Mouse (Mus musculus): ENCODE measurements around the gene Avpi1.
A peak's percentile ranks its signal among the peaks of the same experiment; 100 is the strongest.

Avpi1 gene

DNA sequence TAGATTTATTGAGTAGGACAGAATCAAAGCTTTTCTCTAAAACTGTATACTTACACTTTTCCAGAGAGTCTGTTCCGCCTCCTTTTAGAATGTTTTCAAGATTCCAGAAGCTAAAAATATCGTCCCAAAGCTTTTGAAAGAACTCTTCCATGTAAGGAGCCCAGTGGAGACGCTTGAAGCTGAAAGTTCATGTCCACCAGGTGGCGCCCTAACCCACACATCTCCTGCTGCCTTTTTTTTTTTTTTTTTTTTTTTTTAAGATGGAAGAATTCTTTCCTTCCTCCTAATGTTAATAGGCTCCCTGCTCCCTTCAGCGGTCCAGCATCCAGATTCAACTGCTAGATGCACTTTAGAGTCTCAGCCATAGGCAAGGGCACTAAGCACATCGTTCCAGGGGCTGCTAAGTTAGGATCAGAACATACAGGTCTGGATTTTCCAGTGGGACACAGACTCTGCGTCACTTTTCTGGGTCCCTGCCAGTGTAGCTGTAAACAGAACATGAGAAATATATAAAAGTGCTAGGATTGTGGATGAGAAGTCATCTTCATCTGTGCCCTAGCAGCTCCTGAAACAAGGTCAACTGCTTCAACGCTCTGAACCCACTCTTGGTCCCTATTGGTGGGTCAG, 15.8 kb upstream of the Avpi1 start:
- peak; percentile 91 for DNase-seq (ENCODE audit: low read depth)

DNA sequence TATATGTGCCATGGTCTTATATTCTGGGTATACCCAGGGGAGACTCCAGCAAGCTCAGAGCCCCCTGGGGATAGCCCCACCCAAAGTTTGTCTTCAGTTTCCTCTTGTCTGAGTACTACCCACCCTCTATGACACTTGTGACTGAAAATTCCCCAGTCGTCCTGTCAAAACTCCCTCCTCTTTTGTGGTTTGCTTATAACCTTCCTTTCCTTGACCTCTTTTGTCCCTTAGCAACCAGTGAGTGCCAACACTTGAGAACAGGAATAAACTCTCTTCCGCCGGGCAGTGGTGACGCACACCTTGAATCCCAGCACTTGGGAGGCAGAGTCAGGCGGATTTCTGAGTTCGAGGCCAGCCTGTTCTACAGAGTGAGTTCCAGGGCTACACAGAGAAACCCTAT, 15.2 kb upstream of the Avpi1 start:
- no peak for DNase-seq (ENCODE audit: low read depth)

DNA sequence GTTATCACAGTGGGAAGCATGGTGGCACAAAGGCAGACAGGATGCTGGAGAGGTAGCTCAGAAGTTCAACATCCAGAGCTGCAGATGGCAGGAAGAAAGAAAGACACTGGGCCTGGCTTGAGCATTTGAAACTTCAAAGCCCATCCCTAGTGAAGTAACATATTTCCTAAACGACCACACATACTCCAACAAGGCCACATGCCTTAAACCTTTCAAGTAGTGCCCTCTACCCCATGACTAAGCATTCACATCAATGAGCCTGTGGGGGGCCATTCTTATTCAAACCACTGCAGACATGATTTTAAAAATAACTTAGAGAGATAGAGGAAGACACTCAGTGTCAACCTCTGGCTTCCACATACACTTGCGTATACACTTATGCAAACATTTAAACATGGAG, 13.9 kb upstream of the Avpi1 start:
- DNase-seq (ENCODE audit: low read depth): no peak

DNA sequence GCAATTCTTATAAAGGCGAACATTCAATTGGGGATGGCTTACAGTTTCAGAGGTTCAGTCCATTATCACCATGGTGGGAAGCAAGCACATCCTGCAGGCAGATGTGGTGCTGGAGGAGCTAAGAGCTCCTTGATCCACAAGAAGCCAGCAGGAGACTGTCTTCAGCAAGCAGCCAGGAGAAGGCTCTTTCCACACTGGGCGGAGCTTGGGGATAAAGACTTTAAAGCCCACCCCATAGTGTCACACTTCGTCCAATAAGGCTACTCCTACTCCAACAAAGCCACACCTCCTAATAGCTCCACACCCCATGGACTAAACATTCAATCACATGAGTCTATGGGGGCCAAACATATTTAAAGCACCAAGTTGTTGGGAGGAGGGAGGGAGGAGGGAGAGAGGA, 13.1 kb upstream of the Avpi1 start:
- no peak for DNase-seq (ENCODE audit: low read depth)

DNA sequence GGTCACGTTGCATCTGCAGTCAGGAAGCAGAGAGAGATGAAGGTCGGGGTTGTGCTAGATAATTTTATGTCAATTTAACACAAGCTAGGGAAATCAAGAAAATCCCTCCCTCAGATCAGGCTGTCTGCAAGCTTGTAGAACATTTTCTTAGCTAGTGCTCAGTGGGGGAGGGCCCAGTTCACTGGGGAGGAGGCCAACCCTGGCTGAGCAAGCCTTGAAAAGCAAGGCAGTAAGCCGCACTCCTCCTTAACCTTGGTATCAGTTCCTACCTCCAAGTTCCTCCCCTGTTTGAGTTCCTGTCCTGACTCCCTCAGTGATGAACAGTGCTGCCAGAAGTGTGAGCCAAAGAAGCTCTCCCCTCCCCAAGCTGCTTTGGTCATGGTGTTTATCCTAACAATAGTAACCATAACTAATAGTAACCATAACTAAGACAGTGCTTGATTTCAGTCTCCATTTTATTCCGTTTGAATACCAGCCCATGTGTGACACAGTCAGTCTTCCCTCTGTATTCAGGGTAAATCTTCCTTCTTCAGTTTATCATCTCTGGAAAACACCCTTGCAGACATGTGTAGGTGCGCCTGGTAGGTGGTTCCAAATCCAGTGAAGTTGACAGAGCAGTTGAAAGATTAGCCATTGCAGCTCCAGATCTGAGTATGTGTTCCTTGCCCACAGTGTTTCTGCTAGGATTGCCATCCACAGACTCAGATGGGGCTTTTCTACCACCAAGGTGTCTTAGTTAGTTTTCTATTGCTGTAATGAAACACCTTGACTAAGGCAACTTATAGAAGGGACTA, 11.1 kb upstream of the Avpi1 start:
- no peak for DNase-seq (ENCODE audit: low read depth)

DNA sequence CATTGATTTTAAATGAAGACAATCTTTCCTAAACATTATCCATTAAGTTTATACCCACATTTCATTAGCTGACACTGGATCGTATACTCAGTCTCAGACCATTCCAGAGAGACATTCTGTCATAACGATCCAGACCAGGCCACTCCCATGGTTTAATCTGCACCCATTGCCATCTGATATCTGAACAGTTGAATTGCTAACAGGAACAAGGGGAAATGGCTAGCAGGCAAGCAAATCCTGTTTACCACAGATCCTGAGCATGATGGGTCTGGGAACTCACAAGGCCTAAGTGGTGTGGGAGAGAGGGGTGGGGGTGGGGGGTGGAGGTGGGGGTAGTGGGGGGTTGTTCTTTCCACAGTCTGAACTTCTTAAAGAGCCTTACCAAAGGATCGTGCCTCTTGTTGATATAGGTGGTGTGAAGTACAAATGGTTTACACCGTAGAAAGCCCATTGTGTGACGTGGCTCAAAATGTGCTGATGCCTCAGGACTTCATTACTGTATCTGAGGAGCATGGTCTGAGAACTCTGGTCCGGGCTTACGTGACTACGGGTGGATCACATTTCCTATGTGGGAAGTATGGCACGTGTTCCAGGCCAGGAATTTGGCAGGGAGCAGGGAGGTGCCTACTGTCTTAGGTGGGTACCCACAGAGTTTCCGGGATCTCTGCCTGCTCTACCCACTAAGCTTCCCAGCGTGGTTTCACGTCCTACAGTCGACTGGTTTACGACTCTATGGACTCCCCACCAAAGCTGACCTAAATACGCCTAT, 9.8 kb upstream of the Avpi1 start:
- no peak for DNase-seq (ENCODE audit: low read depth)

DNA sequence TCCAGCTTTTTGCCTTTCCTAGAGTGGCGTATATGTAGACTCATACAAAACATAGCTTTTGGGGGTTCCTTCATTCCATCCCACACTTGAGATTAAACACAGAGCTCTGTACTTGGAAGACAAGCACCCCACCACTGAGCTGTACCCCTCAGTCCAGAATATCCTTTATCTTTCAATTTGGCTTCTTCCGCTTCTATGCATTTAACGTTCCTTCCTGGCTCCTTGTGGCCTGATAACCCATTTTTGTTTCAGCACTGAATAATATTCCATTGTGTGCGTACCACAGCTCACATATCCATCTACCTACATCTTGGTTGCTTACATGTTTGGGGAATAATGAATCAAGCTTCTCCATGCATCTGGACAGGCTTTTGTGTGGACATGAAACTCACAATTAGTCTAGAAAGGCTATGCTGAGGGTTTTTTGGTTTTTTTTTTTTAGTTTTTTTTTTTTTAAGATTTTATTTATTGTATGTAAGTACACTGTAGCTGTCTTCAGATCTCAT, 8.4 kb upstream of the Avpi1 start:
- no peak for DNase-seq (ENCODE audit: low read depth)

DNA sequence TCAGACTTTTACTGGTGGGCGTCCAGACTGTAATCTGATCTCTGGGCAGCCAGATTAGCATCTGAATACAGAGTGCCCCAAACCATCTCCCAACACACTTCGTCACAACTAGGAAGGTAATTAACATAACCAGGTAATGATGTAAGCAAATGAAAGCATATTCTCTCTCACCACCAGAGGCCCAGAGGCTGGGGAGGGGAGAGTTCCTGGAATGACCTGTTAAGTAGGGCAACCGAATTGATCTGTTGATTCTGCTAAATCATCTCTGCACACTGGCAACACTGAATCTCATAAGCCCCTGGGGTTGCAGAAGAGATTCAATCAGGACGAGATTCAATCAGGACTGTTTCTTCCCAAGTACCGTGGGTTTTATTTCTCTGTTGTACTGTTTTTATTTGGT, 7.3 kb upstream of the Avpi1 start:
- no peak for DNase-seq (ENCODE audit: low read depth)

DNA sequence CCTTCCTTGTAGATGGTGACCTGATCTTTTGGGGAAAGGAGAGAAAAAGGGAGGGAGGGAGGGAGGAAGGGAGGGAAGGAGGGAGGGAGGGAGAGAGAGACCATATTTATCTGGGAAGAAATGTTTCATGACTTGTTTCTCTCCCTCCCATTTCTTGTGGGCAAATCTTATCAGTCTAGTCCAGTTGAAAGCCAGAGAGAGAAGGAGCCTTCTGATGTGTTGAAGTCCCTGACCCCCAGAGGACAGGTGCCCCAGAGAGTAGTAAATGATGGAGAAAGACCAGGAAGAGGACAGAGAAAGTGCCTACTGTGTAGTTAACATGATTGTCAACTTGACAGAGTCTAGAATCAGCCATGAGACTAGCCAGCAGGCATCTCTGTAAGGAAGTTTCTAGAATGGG, 6.2 kb upstream of the Avpi1 start:
- no peak for DNase-seq (ENCODE audit: low read depth)

DNA sequence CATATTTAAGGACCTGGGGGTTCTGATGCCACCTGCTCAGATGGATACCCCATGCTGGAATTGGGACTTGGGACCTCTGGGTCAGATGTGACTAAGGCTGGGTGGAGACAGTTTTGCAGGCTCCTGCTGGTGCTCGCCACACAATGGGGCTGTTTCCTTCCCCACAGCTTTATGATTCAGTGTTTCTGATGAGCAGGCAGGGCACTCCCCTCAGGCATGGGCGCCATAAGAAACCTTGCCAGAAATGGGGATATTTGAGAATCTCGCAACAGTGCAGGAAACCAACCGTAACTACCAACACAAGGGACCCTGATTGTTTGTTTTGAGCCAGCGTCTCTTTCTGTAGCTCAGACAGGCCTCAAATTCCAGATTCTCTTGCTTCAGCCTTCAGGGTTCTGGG, 2.2 kb upstream of the Avpi1 start:
- no peak for DNase-seq (ENCODE audit: low read depth)

DNA sequence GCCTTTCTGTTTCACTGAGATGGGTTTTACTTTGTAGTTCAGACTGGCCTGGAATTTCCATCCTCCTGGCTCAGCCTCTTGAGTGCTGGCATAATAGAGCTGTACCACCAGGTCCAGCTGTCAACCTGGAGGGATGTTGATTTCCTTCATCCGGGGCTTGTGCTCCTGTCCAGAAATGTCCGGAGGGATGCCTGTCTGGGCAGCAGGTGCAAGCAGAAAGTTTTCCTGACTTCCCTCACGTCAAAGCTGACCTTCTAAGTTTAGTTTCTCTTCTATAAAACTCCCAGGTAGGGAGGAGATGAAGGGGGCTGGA, 1.4 kb upstream of the Avpi1 start:
- no peak for DNase-seq (ENCODE audit: low read depth)

DNA sequence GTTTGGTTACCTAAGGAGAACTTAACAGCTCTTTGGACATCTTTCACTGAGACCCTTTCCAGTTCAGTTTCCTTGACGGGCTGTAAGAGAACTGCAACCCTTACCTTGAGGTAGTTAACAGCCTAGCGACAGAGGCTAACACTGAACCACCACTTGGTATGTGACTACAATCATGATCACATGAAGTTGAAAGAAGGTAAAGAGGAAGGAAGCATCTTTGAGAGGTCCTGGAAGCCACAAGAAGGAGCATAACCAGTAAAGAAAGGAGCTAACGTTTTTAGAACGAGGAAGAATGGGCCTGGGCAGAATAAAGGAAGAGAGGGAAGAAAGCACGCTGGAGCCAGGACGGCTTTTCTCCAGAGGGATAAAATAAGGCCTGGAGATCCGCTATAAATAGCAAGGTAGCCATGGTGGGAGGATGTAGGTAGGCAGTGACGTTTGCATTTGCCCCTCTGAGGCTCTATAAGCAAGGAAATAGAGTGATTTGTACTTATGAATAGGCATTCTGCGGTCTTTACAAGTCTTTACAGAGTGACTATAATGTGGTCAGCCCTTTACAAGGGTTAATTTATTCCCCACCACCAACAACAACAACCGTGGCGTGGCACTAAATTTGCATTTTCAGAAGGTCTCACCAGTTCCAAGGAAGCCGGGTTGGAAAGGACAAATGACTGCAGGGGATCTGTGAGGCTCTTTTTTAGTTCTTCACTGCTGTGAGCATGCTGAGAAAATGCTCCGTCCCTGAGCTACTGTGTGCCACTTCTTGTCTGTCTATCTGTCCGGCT, 842 bp upstream of the Avpi1 start:
- DNase-seq (ENCODE audit: low read depth): no peak

DNA sequence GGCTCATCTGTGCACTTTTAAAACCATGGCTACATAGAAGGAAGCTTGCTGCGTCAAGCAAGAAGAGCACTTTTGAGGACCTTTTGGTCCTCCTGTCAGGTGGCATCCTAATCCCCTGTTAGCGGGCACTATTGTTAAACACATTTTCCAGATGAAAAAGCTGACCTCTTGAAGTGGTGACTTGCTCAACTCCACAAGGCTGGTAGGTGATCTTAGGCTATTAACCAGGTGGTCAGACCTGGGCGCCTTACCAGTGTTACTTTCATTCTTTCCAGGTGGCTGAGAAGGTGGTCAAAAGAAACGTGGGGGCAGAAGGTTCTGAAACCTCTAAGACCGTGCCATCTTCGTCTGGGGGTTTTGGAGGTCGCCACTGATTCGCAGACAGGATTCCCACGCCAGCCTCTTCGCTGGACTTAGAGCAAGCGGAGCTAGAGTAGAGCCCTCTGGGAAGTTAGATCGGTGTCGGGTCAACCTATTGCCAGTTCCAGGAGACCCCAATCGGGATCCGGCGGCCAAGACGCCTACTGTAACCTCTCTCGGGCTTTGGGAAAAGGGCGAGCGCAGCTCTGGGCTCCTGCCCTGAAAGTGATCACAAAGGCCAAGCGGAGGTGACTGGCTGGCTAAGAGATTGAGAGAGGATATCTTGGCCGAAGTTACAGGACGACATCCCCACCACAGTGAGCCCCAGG, 663 bp downstream of the Avpi1 start:
- DNase-seq (ENCODE audit: low read depth): peak; percentile 51

DNA sequence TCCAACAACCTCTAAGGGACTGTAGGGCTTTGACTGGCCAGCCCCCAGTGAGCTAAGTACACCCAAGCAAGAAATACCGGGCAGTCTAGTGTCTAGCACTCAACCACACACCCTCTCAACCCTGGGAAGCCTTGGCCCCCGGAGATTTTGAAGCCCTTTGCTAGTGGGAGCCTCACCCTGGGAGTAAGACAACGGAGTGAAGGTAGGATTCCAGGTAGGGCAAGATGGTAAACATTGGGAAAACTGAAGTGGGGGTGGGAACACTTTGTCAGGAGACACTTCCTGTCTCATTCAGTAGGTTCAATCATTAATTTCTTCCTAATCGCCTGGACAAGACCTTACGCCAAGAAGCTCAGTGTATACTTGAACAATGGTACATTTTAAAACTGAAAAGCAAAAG, 1.8 kb downstream of the Avpi1 start:
- no peak for DNase-seq (ENCODE audit: low read depth)

DNA sequence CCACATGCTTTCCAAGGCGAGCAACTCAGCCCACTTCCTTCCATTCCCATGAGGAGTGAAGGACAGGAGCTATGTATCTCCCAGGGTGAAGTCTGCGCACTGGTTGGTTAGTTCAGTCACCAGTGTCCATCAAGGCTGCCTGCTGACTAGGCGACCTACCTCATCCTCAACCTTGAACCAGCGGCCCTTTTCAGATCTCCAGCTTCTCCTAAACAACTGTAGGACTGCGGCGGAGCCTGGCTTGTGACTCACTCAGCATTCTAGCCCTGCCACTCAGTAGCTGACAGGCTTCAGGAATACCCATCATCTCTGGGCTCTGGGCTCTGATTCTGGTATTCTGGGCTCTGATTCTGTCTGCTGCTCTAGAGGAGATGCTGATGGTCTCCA, 2.6 kb downstream of the Avpi1 start:
- no peak for DNase-seq (ENCODE audit: low read depth)

DNA sequence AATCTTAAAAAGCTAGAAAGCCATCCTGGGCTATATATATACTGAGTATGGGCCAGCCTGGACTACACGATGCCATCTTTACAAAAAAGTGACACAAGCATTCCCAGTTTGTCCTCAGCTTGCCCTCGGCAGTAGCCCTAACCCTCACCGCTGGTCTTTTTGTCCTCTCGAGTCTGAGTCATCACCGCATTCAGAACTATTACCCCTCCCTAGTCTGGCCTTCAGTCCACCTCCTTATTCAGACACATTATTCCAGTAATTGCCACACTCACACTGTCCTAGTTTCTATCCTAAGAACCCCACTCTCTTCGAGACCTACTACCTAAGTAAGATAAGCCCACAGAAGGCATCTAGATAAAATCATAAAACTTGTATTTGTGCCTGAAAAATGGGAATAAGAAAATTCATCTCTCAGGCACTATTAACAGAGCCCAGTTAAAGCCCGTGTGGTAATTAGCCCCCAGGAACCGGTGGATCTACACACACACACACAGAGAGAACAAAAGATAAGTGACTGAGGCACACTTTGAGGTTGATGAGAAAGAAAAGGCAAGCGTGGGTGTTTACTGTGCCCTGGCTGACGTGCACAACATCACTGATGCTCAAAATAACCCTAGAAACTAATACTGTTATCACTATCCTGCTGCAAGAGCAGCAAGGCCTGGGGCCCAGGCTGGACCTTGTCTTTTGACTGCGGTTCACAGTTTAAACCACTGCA, 3.2 kb downstream of the Avpi1 start:
- no peak for DNase-seq (ENCODE audit: low read depth)

DNA sequence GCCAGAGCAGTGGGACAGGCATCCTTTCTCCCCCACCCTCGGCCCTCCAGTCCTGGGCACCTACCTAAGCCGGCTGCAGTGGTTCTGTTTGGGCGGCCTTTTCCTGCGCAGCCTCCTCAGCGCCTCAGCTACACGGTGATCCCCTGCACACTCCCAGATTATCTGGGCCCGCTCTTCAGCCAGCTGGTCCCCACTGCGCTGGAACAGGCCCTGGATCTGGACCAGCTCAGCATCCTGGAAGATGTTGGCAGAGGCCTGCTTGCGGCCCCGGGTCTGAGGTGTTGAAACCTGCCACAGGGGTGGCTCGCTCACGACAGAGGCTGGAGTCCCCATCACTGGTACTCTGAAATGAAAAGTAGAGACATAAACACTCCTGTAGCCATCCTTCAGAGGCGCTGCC, 4.2 kb downstream of the Avpi1 start:
- no peak for DNase-seq (ENCODE audit: low read depth)

DNA sequence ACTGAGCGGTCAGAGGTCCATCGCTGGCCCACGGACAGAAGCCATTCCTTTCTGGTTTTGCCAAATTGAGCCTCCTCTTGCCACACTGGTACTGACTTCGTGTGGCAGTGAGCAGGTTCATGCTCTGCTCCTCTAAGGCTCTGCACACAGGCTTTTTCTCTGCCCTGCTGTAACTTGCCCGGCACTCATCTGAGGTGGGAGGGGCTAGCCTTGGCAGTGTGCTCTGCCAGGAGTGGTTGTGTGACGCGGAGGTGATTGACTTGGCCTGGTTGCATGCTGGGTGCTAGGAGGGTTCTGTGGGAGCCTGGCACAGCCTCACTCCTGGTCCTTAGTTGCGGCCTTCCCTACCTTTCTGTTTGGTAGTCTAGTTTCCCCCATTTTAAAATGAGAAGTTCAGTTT, 8.4 kb downstream of the Avpi1 start:
- DNase-seq (ENCODE audit: low read depth): no peak

DNA sequence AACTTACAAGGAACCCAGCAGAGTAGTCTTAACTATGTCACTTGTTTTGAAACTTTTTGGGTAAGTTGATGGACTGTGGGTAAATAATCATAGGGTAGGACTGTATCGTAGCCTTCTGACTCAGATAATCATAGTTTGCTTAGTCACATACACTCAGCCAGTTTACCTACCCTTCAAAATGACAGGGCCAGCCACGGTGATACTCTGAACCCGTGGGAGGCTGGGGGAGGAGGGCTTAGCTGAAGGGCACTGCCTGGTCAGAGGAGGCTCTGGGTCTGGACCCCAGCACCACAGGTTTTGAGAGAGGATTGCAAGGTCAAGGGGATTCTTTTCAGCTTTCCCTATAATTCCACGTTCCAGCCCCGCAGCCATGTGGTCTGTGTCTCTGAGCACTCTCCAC, 10.3 kb downstream of the Avpi1 start:
- DNase-seq (ENCODE audit: low read depth): no peak

DNA sequence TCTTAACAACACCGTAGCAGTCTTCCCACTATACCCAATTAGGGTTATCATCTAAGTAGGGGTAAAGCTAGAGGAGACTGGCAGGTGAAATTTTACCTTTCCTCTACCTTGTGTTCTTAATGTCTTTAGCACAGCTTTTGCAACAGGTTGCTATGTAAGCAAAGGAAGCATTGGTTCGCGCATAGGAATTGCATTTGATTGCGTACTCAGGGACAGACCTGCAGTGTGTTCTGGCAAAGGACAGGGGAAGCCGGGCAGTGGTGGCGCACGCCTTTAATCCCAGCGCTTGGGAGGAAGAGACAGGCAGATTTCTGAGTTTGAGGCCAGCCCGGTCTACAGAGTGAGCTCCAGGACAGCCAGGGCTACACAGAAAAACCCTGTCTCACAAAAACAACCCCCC, 10.7 kb downstream of the Avpi1 start:
- DNase-seq (ENCODE audit: low read depth): no peak

DNA sequence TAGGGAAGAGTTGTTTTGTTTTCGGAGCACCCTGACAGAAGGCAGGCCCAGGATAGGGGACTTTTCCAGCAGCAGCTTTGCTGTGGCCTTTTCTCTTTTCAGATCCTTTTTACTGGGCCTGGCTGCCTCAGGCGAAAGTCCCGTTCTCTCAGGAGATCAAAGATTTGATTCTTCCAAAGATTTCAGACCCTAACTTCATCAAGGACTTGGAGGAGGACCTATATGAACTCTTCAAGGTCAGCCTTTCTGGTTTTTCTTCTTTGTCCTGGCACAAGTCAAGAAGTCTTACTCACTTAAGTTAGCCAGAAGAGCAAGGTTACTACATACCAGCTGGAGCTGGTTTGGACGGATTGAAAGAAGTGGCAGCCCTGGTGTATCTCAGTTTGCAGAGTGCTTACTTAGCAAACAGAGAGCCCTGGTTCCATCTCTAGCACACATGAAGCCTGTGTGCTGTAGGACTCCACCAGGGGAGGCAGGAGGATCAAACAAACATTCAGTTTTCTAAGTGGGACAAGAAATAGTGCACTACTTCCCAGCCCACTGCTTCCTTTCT, 13.0 kb downstream of the Avpi1 start:
- no peak for DNase-seq (ENCODE audit: low read depth)

Measured in naive thymus-derived CD4-positive, alpha-beta T cell, adult 2 months (primary cell).